Mouse (Mus musculus): Measurements from ENCODE around the gene Vkorc1. TPM values are rescaled to one million over a fixed set of nuclear protein-coding genes. Genes with fewer than 3 reads are reported as not detected.
"Not testable (repeated sequence)": the region's sequence is repeated elsewhere in the genome, so short reads cannot be mapped to it uniquely, and the experiment has no call there.

Gene Vkorc1
- polyA plus RNA-seq, 2 experiments from 2014 or later: 43.3 to 58.0 TPM

DNA sequence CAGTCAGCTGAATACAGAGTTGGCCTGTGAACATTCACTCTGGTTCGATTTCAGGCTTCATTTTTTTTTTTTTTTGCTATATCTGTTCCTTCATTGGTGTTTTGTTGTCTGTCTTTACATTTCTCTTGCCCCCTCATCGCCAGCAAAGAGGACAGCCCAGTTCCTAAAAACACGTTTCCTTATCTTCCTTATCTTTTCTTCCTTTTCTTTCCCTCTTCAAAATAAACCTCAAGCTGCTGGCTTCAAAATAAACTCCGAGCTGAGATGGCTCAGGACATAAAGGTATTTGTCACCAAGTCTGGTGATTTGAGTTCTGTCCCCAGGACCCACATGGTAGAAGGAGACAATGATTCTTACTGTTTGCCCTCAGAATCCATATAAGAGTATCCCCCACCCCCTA, 17.5 kb upstream of the Vkorc1 start:
- ATAC-seq: no peak

DNA sequence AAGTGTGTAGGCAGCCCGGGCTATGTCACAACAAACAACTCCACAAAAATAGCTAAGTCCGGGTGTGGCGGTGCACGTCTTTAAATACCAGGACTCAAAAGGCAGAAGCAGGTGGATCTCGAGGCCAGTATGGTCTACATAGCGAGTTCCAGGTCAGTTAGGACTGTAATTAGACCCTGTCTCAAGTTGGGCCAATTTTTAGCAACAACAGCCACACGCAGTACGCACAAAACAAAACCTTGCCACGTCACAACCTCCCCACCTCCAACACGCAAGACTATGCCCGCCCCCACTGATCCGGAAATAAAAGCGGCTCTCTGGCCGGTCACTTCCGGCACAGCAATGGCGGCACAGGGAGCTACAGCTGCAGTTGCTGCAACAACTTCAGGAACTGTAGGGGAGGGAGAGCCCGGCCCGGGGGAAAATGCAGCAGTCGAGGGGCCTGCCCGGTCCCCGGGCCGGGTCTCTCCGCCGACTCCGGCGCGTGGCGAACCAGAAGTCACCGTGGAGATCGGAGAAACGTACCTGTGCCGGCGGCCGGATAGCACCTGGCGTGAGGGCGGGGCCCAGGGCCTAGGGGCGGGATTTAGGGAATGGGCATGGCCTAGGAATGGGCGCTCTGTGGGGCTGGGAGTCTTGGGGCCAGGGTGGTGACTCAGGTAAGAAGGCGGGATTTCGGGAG, 16.9 kb upstream of the Vkorc1 start, which contains the start of gene Kat8:
TSS of gene Kat8 (plus strand) at position 327 of the 682 bp plus-strand sequence.
- peak; percentile 100 for ATAC-seq

DNA sequence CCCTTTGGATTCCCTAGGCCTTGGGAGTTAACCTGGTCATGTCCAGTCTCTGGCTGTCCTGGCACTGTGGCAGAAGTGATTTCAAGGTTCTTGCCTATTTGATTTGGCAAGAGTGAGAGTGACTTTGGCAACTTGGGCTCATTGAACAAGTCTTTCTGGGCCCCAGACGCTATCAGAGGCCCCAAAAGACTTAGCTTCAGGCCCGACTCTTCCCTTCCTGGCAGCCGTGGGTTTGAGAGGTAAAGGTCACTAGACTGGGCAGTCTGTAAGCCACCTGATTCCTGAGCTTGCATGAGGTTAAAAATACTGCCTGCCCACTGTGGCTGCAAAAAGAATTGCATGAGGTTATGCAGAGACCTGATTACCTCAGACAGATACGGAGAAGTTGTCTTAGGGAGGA, 13.2 kb upstream of the Vkorc1 start:
- no peak for ATAC-seq

DNA sequence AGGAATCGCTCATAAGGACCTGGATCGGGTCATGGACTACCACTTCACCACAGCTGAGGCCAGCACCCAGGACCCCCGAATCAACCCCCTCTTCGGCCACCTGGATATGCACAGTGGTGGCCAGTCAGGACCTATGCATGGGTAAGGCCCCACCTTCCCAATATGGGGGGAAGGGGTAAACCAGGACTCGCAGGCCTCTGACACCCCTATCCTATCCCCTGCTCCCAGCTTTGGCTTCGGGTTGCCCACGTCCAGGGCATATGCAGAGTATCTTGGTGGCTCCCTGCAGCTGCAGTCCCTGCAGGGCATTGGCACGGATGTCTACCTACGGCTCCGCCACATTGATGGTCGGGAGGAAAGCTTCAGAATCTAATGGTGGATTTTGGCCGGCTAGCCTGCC, 12.5 kb upstream of the Vkorc1 start:
- ATAC-seq: no peak

DNA sequence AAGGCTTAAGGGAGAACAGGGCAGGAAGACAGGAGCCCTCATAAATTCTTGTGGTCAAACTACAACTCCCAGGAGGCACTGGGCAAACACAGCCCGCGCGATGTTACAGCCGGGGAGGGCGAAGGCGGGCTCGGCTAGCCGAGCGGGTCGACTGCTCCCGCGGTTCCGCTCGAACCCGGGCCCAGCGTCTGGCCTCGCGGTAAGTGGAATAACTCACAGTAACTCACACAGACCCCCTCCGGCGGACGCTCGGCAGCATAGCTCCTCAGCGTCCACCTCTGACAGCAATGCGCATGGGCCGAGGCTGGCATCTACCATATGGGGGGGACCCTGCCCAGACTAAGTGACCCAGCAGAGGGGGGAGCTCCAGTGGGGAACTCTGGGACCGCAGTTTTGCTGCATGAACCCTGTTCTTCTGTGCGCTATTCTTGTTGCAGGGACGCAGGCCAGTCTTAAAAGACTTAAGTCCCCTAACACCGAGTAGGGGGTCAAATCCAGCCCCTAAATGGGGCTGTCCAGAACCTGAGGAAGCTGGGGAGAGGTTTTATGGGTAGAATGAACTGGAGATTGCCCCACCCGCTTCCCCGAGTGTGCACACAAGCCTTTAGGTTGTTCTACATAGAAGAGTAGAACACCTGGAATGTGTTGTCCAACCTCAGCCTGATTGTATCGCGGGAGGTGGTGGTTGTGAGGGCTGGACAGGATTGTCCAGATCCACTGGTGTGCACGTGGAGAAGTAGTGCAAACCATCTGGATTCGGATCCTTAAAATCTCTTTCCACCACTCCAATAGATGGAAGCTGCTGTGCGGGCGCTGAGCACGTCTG, 8.8 kb upstream of the Vkorc1 start, which contains the start of gene Bckdk:
TSS of gene Bckdk (plus strand) at position 112 of the 826 bp plus-strand sequence.
- ATAC-seq: peak; percentile 97

DNA sequence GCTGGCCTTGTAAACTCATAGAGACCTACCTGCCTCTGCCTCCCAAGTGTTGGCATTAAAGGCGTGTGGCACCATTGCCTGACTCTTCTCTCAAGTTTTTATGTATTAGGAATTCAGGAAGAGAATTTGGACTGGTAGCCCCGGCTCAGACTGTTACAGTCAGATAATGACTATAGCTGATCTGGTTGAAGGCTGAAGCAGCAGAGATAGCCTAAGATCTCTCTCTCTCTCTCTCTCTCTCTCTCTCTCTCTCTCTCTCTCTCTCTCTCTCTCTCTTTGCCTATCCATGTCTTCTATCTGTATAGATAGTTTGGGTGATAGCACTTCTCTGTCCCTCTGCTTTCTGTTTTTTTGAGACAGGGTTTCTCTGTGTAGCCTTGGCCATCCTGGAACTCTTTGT, 6.4 kb upstream of the Vkorc1 start:
- no peak for ATAC-seq

DNA sequence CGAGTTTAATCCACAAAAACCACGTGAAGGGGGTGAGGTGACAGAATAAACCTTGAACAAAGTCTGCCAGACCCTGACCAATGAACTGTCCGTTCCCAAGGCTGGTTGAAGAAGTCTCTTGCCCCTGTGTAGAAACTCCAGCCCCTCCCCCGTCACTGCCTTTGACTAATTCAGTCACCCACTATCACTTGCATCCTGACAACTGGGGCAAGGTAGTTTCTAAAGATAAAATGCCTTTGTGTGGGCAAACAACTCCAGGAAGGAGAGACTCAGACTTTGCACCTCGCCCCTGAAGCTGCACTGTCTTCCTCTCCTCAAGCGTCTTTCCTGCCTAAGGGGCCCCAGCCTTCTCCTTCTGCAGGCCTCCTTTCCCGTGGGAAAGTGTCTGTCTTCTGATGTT, 4.6 kb upstream of the Vkorc1 start:
- ATAC-seq: no peak

DNA sequence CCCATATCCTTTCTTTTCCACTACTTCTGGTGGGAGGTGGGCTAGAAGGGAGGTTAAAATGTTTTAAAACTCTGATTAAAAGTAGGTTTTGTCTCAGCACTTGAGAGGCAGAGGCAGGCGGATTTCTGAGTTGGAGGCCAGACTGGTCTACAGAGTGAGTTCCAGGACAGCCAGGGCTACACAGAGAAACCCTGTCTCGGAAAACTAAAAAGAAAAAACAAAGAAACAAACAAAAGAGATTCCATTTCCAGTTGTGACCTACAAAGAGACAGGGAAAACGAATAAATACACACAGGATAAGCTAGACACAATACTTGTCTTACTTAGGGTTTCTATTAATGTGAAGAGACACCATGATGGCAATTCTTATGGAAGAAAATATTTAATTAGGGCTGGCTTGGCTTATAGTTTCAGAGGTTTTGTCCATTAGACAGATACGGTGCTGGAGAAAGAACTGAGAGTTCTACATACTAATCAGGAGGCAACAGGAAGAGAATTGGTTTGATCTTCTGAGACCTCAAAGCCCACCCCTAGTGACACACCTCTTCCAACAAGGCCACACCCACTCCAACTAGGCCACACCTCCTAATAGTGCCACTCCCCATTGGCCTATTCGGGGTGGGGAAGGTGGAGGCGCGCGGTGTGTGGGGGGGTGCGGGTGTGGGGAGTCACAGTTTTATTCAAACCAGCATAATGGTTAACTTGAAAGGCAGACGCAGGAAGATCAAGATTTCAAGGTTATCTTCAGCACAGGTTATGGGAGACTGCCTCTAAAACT, 3.0 kb upstream of the Vkorc1 start:
- no peak for ATAC-seq

DNA sequence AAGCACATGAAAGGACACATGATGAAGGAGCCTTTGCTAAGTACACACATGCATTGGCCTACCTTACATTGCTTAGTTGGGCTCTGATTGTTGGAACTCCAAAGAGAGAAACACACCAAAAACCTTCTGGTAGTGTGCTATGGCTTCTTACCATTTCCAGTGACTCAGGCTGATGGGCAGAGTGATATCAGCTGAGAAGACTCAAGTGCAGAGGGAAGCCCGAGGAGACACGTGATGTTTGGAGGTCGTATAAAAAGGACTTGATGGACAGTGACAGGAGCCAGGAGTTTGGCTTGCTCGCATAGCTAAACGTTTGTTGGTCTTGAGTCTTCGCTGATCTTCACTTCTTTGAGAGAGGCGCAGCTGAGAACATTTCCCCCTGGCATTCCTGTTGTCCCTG, 2.1 kb upstream of the Vkorc1 start:
- ATAC-seq: no peak

DNA sequence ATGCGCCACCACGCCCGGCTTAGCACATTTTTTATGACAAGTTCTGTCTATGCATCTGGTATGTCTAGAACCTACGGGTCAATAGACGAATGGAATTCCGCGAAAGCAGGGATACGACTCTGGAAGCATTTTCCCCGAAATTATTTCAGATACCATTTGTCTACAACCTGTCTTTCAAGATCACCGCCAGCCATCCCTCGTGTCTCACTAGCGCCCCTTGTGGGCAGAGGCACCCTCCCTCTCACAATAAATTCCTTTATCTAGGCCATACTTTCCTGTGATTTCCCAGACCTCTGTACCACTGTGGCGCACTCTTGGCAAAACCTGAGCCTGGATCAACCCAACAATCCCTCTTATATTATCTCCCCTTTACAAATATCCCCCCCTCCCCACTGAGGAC, 967 bp upstream of the Vkorc1 start:
- ATAC-seq: no peak

DNA sequence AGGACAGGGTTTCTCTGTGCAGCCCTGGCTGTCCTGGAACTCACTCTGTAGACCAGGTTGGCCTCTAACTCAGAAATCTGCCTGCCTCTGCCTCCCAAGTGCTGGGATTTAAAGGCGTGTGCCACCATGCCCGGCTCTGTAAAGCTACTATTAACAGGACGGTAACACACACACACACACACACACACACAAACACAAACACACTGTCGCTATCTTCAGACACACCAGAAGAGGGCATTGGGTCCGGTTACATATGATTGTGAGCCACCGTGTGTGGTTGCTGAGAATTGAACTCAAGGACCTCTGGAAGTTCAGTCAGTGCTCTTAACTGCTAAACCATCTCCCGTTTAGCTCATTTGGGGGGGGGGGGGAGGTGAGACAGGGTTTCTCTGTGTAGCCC, 474 bp upstream of the Vkorc1 start:
- not testable (repeated sequence) for ATAC-seq

DNA sequence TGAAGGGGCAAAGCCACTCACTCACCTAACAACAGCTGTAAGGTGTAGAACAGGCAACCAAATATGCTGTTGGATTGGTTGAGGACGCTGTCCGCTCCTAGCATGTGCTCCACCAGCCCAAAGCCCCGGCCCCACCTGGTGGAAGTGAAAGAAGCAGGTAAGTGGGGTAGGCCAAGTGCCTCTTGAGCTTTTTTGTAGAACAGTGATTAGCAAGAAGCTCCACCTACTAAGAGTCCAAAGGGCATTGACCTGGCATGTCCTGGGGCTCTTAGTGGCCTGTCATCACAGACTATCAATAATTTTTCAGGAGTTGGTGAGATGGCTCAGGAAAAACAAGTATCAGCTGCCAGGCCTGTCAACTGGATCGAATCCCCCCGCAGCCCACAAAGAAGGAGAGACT, 937 bp downstream of the Vkorc1 start:
- no peak for ATAC-seq

DNA sequence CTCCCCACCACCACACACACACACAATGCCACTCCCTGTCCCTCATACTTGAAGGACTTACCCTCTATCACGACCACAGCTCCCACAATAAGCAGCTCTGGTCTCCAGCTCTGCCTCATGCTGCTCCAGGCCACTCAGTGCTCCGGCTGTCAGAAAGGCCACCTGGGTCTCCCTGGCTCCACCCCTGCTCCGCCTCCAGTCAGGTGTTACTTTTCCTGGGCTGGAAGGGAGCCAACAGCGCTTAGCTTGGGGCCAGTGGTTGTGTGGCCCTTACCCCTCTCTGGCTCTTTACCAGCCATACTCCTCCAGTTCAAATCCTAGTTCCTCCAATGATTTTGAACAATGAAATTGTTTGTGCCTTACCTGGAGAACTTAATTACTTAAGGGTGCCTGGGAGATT, 4.6 kb downstream of the Vkorc1 start, which contains the start of gene Prss53:
TSS of gene Prss53 (minus strand) at position 173 of the 400 bp plus-strand sequence.
- ATAC-seq: no peak

DNA sequence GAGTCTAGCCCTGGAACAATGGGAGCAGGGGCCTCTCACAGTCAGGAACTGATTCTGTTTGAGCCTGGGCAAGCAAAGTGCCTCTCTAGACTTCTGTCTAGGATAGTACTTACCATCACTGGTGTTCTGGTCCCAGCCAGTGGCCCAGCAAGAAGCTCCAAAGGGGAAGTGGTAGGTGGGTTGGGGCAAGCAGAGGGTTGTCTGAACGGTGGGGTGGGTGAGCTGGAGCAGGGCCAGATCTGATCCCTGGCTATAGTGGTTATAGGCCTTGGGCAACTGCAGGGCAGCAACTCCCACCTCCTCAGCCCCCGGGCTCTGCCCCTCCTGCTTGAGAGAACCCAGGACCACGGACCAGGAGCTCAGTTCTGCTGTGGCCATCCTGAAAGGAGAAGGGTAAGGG, 6.6 kb downstream of the Vkorc1 start:
- ATAC-seq: no peak

DNA sequence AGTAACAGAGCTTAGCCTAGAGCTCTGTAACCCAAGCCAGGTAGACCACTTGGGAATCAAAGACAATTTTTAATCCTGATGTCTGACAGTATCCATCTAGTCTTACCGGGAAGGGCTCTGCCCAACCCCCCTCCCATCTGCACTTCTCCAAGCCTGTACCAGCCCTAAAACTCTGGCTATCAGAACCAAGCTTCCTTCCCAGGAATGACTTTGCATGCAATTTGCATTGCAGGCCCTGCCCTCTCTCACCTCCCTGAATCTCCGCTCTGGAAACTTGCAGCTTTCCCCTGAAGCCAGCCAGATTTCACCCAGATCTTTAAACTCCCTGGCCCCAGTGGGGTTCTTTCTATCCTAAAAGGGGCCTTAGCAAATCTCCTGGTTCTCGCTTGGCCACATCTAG, 7.6 kb downstream of the Vkorc1 start:
- no peak for ATAC-seq

DNA sequence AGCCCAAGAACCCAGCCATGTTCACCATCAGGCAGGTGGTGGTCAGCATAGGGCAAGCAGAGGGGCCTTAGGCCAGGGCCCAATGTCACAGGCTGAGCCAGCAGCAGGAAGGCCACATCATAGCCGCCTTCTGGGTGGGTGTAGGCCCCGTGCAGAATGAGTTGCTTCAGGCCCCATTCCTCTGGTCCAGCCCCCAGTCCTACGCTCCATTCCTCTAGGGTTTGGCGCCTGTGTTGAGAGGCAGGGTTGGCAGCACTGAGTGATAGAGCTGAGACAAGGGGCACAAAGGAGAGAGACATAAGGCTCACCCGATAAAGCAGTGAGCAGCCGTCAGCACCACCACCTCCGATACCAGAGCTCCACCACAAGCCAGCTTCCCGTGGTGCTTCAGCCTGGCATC, 8.2 kb downstream of the Vkorc1 start:
- ATAC-seq: no peak

DNA sequence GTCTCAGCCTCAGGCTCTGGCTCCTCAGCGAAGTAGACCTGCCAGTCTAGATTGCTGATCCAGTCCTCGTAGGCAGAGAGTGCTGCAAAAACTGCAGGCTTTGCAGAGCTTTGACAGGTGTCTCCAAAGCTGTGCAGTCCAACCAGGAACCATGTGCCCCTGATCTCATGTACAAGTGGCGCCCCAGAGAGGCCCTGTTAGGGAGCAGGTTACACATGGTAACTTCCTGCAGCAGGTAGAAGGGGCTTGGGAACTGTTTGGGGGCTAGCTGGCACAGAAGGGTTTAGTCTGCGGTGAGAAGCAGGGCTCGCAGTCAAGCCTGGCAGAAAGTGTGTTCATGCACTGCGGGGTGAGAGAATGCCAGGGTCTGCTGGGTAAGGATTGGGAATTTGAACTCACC, 8.9 kb downstream of the Vkorc1 start:
- ATAC-seq: no peak

DNA sequence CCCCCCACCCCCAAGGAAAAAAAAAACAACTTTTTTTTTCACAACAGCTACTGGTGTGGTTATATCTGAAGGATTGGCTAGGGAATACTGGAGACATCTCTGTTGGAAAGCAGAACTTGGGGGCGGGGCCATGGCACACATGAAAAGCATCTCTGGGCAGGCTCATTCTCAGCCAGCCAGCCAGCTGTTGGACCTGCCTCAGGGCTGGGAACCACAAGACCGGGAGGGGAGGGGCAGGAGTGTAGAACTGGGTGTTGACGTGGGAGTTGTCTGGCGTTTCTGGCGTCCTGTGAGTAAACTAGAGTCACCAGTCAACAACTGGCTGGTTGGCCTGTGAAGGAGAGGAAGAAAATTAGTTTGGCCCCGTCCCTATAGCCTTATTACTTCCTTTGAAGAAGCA, 9.5 kb downstream of the Vkorc1 start:
- ATAC-seq: no peak

DNA sequence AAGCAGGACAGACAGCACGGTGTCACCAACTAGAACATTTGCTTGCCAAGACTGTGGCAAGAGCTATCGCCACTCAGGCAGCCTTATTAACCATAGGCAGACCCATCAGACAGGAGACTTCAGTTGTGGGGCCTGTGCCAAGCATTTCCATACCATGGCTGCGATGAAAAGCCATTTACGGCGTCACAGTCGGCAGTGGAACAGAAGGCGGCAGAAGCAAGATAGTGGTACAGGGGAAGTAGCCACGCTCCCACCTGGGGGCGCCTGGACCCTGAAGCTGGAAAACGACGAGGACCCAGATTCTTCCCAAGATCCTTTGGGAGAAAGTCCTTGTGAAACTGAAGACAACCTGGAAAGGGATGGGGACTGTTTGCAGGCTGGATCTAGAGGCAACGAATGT, 15.0 kb downstream of the Vkorc1 start:
- no peak for ATAC-seq

DNA sequence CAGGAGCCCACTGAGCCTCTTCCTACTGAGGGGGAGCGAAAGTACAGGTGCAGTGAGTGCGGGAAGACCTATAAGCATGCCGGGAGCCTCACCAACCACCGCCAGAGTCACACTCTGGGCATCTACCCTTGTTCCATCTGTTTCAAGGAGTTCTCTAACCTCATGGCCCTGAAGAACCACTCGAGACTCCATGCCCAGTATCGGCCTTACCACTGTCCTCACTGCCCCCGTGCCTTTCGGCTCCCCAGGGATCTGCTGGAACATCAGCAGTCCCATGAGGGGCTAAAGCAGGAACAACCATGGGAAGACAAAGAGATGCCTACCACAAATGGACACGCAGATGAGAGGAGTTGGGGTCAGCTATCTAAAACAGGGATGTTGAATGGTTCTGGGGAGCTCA, 16.1 kb downstream of the Vkorc1 start:
- no peak for ATAC-seq

DNA sequence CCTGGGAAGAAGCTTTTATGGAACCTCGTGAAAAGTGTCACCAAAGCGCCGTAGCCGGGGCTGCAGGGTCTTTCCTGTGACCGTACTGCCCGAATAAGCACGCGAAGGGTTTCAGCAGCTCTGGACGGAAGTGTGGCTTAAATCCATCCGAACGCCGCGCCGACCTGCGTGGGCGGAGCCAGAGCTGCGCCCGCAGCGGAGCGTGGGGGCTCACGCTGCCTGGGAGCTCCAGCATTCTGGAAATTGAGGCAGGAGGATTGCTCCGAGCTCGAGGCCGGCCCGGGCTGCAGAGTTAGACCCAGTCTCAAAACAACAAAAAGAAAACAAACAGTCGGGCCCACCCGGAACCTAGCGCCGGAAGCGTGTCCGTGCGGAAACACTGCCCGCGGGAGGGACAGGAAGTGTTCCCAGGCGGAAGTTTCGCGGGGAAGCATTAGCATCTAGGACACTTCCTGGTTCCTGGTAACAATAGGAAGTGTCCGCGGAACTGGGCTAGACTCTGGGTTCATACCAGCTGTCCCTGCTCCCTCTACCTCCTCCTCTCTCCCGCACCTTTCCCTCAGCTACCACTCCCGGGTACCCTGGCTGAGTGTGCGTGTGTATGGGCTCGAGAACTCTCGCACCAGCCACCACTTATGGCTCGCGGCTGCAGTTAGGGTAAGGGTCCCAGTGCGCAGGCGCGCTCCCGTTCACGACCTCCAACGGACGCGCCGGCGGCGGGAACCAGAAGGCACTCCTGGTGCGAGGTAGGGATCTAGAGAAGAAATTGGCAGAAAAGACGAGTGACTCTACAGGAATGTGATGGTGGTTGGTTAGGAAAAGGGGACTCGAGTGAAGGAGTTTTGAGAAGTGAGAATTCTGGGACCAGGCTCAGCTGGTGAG, 18.7 kb downstream of the Vkorc1 start, which contains the start of gene Zfp668:
TSS of gene Zfp668 (minus strand) at position 362 of the 882 bp plus-strand sequence.
- ATAC-seq: peak; percentile 55

DNA sequence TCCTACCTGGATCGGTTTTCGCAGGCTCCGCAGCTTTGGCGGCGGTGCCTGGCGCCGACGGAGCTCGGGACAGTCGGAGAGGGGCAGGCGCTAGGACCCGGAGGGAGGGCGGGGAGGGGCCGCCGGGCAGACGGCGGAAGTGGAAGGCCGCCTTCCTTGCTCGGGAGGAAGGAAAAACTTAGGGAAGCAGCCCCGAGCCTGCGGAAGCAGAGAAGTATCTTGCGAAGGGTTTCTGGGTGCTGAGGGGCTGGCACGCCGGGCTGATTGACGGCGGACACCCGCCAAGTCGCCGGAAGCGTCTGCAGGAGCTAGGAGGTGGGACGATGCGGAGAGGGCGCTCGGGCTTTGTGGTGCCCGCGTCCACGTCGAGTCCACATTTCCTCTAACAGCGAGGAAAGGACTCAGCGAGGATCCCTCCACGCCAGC, 19.4 kb downstream of the Vkorc1 start, which contains the start of gene Zfp646:
TSS of gene Zfp646 (plus strand) at position 181 of the 426 bp plus-strand sequence.
- ATAC-seq: peak; percentile 58
